Mouse (Mus musculus): ENCODE measurements around the gene Slc8a2.

Gene Slc8a2

GRCm38 (mm10) chr7:16125829-16126228 is 3.8 kb upstream of the Slc8a2 start:
- peak in 1 of 2 experiments; percentile 24 for DNase-seq

DNA sequence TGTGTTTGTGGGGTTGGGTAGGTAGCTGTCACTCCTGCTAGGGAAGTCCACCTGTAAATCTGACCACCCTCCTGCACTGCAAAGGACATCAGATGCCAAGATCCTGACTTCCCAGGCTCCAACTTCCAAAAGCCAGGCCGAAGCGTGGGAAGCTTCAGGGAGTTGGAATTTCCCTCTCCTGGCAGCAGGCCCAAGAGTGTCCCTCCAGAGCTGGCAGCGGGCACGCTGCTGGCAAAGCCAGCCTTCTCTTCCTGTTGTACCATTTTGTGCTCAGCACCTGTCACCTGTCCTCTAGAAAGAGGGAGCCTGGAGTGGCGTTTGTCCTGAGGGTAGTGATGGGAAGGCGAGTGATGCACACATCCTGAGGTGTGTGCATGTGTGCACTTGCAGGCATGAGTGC is 1.3 kb upstream of the Slc8a2 start:
- peak; percentile 95 to 96 for DNase-seq

DNA sequence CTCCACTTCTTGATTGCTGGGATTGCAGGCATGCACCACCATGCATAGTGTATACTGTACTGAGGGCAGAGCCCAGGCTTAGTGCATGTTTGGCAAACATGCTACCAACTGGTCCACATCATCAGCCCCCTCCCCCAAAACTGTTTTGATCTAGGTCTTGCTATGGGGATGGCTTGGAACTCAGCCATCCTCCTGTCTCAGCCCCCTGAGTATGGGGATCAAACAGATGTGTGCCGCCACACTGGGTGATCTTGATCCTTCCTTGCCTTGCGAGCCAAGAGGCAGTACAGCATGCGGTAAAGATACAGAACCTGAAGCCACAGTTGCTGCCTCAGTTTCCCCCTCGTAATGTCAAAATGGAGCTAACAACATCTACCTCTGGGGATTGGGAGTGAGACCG is 727 bp upstream of the Slc8a2 start:
- peak in 1 of 2 experiments; percentile 47 for DNase-seq

GRCm38 (mm10) chr7:16129846-16130691 is 443 bp downstream of the Slc8a2 start:
- peak; percentile 86 to 87 for DNase-seq

GRCm38 (mm10) chr7:16130956-16131634 is 1.5 kb downstream of the Slc8a2 start:
- DNase-seq: peak; percentile 58 to 62

DNA sequence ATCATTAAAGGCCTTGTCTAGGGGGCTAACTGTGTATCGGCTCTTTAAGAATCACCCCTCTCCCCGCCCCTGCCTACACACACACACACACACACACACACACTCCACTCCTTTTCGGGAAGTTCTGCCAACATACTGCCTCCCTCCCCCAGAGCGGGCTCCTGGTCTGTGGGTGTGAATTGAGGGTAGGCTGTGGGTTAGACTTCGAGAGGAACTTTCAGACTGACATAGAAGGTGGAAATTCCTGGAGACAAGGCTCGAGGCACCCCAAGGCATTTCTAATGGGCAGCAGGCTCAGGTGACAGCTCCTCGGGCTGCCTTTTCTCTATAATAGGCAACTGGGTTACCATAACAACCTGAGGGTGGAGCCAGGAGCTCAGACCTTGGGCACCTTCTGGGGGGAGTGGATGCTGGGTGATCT is 2.5 kb downstream of the Slc8a2 start:
- DNase-seq: peak; percentile 58 to 69

- peak in 1 of 2 experiments; percentile 27 for DNase-seq
Measured at GRCm38 (mm10) chr7:16132926-16133325, 3.3 kb downstream of the Slc8a2 start.

- DNase-seq: peak in 1 of 2 experiments; percentile 30
Measured at GRCm38 (mm10) chr7:16133691-16134090, 4.1 kb downstream of the Slc8a2 start.

- peak in 1 of 2 experiments; percentile 39 for DNase-seq
Measured at GRCm38 (mm10) chr7:16134951-16135392, 5.3 kb downstream of the Slc8a2 start.

GRCm38 (mm10) chr7:16146489-16147410 is 17.1 kb downstream of the Slc8a2 start:
- DNase-seq: peak; percentile 65 to 72

GRCm38 (mm10) chr7:16147643-16148042 is 18.0 kb downstream of the Slc8a2 start:
- peak in 1 of 2 experiments; percentile 41 for DNase-seq

DNA sequence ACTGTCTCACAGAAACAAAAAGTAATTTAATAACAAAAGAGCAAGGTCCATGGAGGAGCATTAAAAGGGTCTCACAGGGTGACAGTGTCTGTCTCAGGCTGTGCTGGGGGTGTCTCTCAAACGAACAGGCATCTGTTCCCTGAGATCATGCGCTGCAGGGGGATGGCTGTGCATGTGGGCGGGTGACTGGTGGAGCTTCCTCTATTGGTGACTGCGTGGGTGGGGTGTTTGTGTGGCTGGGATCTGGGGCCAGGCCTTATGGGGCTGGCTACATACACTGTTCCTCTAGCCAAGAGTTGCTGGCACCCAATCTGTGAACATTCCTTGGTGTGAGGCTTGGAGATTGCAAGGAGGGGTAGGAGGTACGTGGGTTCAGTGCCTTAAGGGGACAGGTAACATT is 19.6 kb downstream of the Slc8a2 start:
- peak; percentile 90 to 93 for DNase-seq

DNA sequence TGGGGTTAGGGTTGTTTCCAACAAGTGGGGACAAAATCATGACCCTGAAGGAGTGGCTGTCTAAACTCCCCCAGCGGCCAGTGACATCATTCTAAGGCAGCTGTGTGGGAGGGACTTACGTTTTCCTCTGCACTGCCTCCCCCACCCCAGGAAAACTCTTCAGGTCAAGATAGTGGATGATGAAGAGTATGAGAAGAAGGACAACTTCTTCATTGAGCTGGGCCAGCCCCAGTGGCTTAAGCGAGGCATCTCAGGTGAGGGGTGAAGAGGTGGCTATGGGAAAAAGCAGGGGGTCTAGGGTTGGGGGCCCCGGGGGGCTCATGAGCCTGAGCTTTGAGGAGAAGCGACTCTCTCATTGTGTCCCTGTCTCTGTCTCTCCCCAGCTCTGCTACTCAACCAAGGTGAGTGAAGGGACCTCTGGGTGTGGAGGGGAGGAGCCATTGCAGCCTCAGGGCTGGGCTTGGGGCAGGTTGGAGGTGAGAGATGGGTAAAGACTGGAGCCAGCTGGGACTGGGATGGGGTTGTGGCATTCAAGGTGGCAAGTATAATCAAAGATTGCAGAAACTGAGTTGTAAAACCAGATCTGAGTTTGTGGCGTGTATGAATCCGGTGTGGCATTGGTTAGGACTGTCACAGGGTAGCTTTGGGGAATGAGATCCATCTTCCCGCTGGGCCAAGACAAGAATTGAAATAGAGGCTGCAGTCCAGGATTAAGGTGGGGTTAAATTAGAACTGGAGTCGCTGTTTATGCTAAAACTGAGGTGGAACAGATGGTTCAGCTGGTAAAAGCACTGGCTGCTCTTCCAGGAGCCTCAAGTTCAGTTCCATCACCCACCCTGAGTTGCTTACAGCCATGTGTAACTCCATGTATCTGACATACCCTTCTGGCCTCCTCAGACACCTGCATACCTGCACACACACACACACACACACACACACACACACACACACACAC is 20.8 kb downstream of the Slc8a2 start:
- DNase-seq: no peak

GRCm38 (mm10) chr7:16153522-16153921 is 23.9 kb downstream of the Slc8a2 start:
- peak; percentile 87 to 88 for DNase-seq

- DNase-seq: peak; percentile 76
Measured at GRCm38 (mm10) chr7:16155132-16155872, 25.7 kb downstream of the Slc8a2 start.

DNA sequence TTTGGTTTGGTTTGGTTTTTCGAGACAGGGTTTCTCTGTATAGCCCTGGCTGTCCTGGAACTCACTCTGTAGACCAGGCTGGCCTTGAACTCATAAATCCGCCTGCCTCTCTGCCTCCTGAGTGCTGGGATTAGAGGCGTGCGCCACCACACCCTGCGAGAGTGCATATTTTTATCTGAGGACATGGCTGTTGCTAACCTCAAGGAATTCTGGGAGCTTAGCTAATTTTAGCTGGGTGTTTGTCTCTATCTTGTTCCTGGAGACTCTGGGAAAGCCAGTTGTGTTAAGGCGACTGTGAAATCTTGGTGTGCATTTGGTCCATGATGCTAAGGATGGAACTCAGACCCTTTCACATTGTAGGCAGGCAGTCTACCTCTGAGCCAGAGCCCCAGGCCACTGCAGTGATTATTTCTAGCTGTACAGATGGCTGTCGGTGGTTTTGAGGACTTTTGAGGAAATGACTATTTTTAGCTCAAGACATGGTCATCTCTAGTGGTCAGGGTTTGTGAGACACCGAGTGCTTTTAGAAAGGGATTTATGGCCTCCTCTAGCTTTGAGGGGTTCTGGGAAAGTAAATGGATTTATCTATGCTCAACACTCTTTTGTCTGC is 26.6 kb downstream of the Slc8a2 start:
- peak in 1 of 2 experiments; percentile 50 for DNase-seq

DNA sequence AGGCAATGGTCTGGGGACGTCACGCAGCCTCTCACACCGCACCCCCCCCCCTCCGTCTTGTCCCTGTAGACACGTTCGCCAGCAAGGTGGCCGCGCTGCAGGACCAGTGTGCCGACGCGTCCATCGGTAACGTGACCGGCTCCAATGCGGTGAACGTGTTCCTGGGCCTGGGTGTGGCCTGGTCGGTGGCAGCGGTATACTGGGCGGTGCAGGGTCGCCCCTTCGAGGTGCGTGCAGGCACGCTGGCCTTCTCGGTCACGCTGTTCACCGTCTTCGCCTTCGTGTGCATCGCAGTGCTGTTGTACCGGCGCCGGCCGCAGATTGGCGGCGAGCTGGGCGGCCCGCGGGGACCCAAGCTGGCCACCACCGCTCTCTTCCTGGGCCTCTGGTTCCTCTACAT is 29.1 kb downstream of the Slc8a2 start:
- DNase-seq: peak; percentile 51 to 61

- peak; percentile 48 to 61 for DNase-seq
Measured at GRCm38 (mm10) chr7:16160702-16161101, 31.1 kb downstream of the Slc8a2 start.

GRCm38 (mm10) chr7:16161302-16161701 is 31.7 kb downstream of the Slc8a2 start:
- peak in 1 of 2 experiments; percentile 40 for DNase-seq

GRCm38 (mm10) chr7:16162036-16162435 is 32.4 kb downstream of the Slc8a2 start:
- DNase-seq: peak; percentile 72 to 74
